Mouse (Mus musculus): ENCODE measurements around the gene Gm28036. TPM values are rescaled to one million over a fixed set of nuclear protein-coding genes. Genes with fewer than 3 reads are reported as not detected.

The Gm28036 gene
- polyA plus RNA-seq, 1 experiment from 2014 or later: 19.7 TPM

DNA sequence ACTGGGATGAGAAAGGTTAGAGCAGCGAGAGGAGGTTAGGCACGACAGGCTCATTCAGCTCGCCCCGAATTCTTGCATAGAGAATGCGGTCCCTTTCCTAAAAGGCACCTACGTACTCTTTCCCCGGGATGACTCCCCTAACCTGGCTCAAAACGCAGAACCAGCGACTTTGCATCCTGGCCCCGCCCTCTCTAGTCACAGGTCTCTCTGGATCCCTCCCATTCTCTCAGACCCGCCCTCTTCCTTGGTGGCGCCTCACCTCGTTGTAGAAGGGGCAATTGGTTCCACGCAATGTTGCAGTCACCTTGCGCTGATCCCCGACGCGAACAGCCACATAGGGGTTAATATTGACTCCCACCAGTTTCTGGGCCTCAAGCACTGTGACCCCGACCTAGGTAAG is 79.0 kb downstream of the Gm28036 start:
- H3K4me3 ChIP-seq (ENCODE audit: low read depth, low read length): no peak overlapping the region
- 7% methylated on average over 19 of the region's 19 CpGs for WGBS
- H3K4me1 ChIP-seq (replicated peaks; ENCODE audit: control insufficient read depth, insufficient read depth, low read length): no peaks in the 10 kb centered on the region
- H3K9me3 ChIP-seq (ENCODE audit: control insufficient read depth, low read length): no peaks in the 10 kb centered on the region
- DNase-seq (ENCODE audit: low spot score) (no peak), ATAC-seq (ENCODE audit: low FRiP score) (no peak)
- no peak overlapping the region for H3K9ac ChIP-seq (ENCODE audit: low read depth, low read length)
- H3K4me2 ChIP-seq (replicated peaks; ENCODE audit: low read depth, low read length): no peak overlapping the region; the same call in 1 of the 2 replicates
- no peaks in the 10 kb centered on the region for H3K36me3 ChIP-seq (ENCODE audit: control insufficient read depth, insufficient read depth, low read length)
- peaks cover 4% of the 10 kb centered on the region; the same call in 1 of the 2 replicates for H3K27me3 ChIP-seq (ENCODE audit: control insufficient read depth, insufficient read depth, low read length)
- H3K27ac ChIP-seq (ENCODE audit: low read depth, low read length): no peak overlapping the region

DNA sequence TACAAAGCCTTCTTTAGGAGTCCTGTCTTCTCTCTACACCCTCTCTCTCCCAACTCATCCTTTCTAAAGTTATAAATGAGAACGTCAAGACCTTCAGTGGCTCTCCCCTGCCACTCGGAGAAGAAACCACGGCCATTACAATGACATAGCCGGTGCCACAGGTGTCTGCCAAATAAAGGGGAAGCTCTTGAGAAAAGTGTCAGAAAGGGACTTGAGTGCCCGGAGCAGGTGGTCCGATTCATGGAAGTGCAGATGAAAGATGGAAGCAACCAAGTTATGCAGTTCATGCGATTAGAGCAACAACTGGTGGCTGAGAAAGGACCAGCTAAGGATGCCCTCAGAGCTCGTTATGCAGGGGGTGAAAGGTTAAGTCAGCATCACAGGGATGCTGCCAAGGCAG is 84.0 kb downstream of the Gm28036 start:
- ATAC-seq (ENCODE audit: low FRiP score): no peak
- WGBS: 78% methylated on average over 8 of the region's 8 CpGs
- no peak overlapping the region for H3K27ac ChIP-seq (ENCODE audit: low read depth, low read length)

DNA sequence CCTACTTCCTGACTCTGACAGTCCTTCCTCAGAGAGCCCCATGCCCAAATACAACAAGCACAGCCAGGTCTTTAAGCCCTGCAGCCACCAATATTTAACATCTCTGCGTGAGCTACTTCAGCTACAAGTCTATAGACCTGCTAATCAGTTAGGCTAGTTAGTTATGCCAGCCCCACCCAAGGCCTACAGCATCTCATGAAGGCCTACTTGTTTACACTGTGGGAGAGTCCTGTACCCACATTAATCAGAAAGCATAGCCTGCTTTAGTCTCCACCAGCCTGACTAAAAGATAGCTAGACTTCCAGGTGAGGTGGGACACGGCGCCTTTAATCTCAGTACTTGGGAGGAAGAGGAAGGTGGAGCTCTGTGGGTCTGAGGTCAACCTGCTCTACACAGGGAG is 87.5 kb downstream of the Gm28036 start:
- Histone ChIP-seq H3K36me3 (ENCODE audit: control insufficient read depth, insufficient read depth, low read length) (no peaks in the 10 kb centered on the region), H3K27me3 (ENCODE audit: control insufficient read depth, insufficient read depth, low read length) (no peaks in the 10 kb centered on the region), H3K27ac (ENCODE audit: low read depth, low read length) (no peak overlapping the region), H3K9me3 (ENCODE audit: control insufficient read depth, low read length) (no peaks in the 10 kb centered on the region), H3K4me2 (replicated peaks; ENCODE audit: low read depth, low read length) (no peak overlapping the region), H3K4me3 (ENCODE audit: low read depth, low read length) (no peak overlapping the region), H3K4me1 (replicated peaks; ENCODE audit: control insufficient read depth, insufficient read depth, low read length) (no peaks in the 10 kb centered on the region), H3K9ac (ENCODE audit: low read depth, low read length) (no peak overlapping the region)
- no peak for ATAC-seq (ENCODE audit: low FRiP score)
- DNase-seq (ENCODE audit: low spot score): no peak
- WGBS: 96% methylated on average over 3 of the region's 3 CpGs

More for the DNA sequence above, 84.0 kb downstream of the Gm28036 start:
- no peak overlapping the region for H3K9ac ChIP-seq (ENCODE audit: low read depth, low read length)
- H3K4me1 ChIP-seq (replicated peaks; ENCODE audit: control insufficient read depth, insufficient read depth, low read length): no peaks in the 10 kb centered on the region
- no peak overlapping the region for H3K4me2 ChIP-seq (replicated peaks; ENCODE audit: low read depth, low read length)
- no peak overlapping the region for H3K4me3 ChIP-seq (ENCODE audit: low read depth, low read length)
- DNase-seq (ENCODE audit: low spot score): no peak
- H3K36me3 ChIP-seq (ENCODE audit: control insufficient read depth, insufficient read depth, low read length): no peaks in the 10 kb centered on the region
- H3K9me3 ChIP-seq (ENCODE audit: control insufficient read depth, low read length): no peaks in the 10 kb centered on the region
- peaks cover 4% of the 10 kb centered on the region; the same call in 1 of the 2 replicates for H3K27me3 ChIP-seq (ENCODE audit: control insufficient read depth, insufficient read depth, low read length)

DNA sequence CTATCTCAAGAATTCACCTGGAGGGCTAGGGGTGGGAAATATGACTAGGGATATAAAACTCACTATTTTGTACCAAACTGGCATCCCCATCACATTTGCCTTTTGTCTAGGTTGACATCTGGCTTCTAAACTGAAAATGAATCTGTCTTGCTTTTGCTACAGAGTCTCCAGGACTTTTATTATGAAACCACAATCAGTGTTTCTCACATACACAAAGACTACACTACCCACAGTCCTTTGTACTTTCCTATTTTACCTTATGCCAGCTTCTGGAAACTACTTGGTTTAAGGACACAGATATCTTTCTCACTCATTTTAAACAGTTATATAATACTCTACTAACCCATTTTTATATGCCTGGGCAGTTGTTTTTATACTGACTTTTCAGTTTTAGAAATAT is 101.4 kb downstream of the Gm28036 start:
- Histone ChIP-seq H3K4me2 (replicated peaks; ENCODE audit: low read depth, low read length) (no peak overlapping the region), H3K4me1 (replicated peaks; ENCODE audit: control insufficient read depth, insufficient read depth, low read length) (no peaks in the 10 kb centered on the region), H3K27me3 (ENCODE audit: control insufficient read depth, insufficient read depth, low read length) (no peaks in the 10 kb centered on the region), H3K9ac (ENCODE audit: low read depth, low read length) (no peak overlapping the region), H3K36me3 (ENCODE audit: control insufficient read depth, insufficient read depth, low read length) (no peaks in the 10 kb centered on the region), H3K27ac (ENCODE audit: low read depth, low read length) (no peak overlapping the region), H3K9me3 (ENCODE audit: control insufficient read depth, low read length) (no peaks in the 10 kb centered on the region), H3K4me3 (ENCODE audit: low read depth, low read length) (no peak overlapping the region)
- DNase-seq (ENCODE audit: low spot score) (no peak), ATAC-seq (ENCODE audit: low FRiP score) (no peak)

Other genes with a start within 250 kb of the Gm28036 start
- gene Uqcc1, start 196.8 kb downstream of the Gm28036 start, polyA plus RNA-seq (2014; fragmentation: Nextera tagmentation; extraction: Ambion mirVana): 69.6 and 80.8 TPM in 2 replicates
- not detected in 2 replicates for gene Gm15557, start 186.4 kb downstream of the Gm28036 start, polyA plus RNA-seq (2014; fragmentation: Nextera tagmentation; extraction: Ambion mirVana)
- gene Gdf5, start 181.7 kb downstream of the Gm28036 start, polyA plus RNA-seq (2014; fragmentation: Nextera tagmentation; extraction: Ambion mirVana): 1.3 and 1.4 TPM in 2 replicates
- 14.9 and 23.3 TPM in 2 replicates for gene Cep250, start 170.6 kb downstream of the Gm28036 start, polyA plus RNA-seq (2014; fragmentation: Nextera tagmentation; extraction: Ambion mirVana)
- 1.4 and 2.5 TPM in 2 replicates for gene 6430550D23Rik, start 119.1 kb downstream of the Gm28036 start, polyA plus RNA-seq (2014; fragmentation: Nextera tagmentation; extraction: Ambion mirVana)
- 238 and 243 TPM in 2 replicates for gene Ergic3, start 119.0 kb downstream of the Gm28036 start, polyA plus RNA-seq (2014; fragmentation: Nextera tagmentation; extraction: Ambion mirVana)
- not detected in 2 replicates for gene Fer1l4, start 74.1 kb downstream of the Gm28036 start, polyA plus RNA-seq (2014; fragmentation: Nextera tagmentation; extraction: Ambion mirVana)
- 3.9 and 4.8 TPM in 2 replicates for gene Spag4, start 61.9 kb downstream of the Gm28036 start, polyA plus RNA-seq (2014; fragmentation: Nextera tagmentation; extraction: Ambion mirVana)
- 45.1 and 46.1 TPM in 2 replicates for gene Cpne1, start 15.1 kb downstream of the Gm28036 start, polyA plus RNA-seq (2014; fragmentation: Nextera tagmentation; extraction: Ambion mirVana)
- 38.4 and 41.6 TPM in 2 replicates for gene Rbm12, start 15.1 kb downstream of the Gm28036 start, polyA plus RNA-seq (2014; fragmentation: Nextera tagmentation; extraction: Ambion mirVana)
- gene Romo1, start 16.9 kb upstream of the Gm28036 start, polyA plus RNA-seq (2014; fragmentation: Nextera tagmentation; extraction: Ambion mirVana): 386 and 402 TPM in 2 replicates
- 37.1 and 37.7 TPM in 2 replicates for gene Nfs1, start 17.1 kb upstream of the Gm28036 start, polyA plus RNA-seq (2014; fragmentation: Nextera tagmentation; extraction: Ambion mirVana)
- gene Rbm39, start 53.1 kb upstream of the Gm28036 start, polyA plus RNA-seq (2014; fragmentation: Nextera tagmentation; extraction: Ambion mirVana): 639 and 715 TPM in 2 replicates
- 80.9 and 104 TPM in 2 replicates for gene Phf20, start 69.4 kb upstream of the Gm28036 start, polyA plus RNA-seq (2014; fragmentation: Nextera tagmentation; extraction: Ambion mirVana)
- 4.4 and 4.6 TPM in 2 replicates for gene Cnbd2, start 185.2 kb upstream of the Gm28036 start, polyA plus RNA-seq (2014; fragmentation: Nextera tagmentation; extraction: Ambion mirVana)
- gene Scand1, start 185.6 kb upstream of the Gm28036 start, polyA plus RNA-seq (2014; fragmentation: Nextera tagmentation; extraction: Ambion mirVana): 81.9 and 87.2 TPM in 2 replicates

Measured in hindbrain, embryonic 11.5 days (tissue).